Mouse (Mus musculus): Measurements from ENCODE around the gene Adprhl1. TPM values are rescaled to one million over a fixed set of nuclear protein-coding genes. Genes with fewer than 3 reads are reported as not detected.

Adprhl1 gene
- polyA plus RNA-seq, 1 experiment, result not detected

- WGBS, result 72% methylated on average over 5 of the region's 5 CpGs
- no peaks in the 10 kb centered on the region for H3K27me3 ChIP-seq (ENCODE audit: control insufficient read depth, insufficient read depth, low read length)
- TF ChIP-seq POLR2A (IDR thresholded peaks at IDR 0.05; ENCODE audit: low read depth, low read length) (no peak), CTCF (IDR thresholded peaks at IDR 0.05; ENCODE audit: extremely low read depth, insufficient read length, insufficient replicate concordance, low read depth, low read length) (no peak)
- H3K27ac ChIP-seq (ENCODE audit: insufficient read depth, low read depth, low read length), result no peak overlapping the region
- peaks cover 21% of the 10 kb centered on the region for H3K36me3 ChIP-seq (ENCODE audit: control insufficient read depth, insufficient read depth, low read length)
- H3K4me1 ChIP-seq (ENCODE audit: control insufficient read depth, insufficient read depth, insufficient read length, low read length), result peaks cover 9% of the 10 kb centered on the region; the same call in 1 of the 2 replicates
- no peak overlapping the region for H3K4me3 ChIP-seq (ENCODE audit: low read depth, low read length)
Measured at GRCm38 (mm10) chr8:13253413-13253812, 549 bp downstream of the Adprhl1 start.

DNA sequence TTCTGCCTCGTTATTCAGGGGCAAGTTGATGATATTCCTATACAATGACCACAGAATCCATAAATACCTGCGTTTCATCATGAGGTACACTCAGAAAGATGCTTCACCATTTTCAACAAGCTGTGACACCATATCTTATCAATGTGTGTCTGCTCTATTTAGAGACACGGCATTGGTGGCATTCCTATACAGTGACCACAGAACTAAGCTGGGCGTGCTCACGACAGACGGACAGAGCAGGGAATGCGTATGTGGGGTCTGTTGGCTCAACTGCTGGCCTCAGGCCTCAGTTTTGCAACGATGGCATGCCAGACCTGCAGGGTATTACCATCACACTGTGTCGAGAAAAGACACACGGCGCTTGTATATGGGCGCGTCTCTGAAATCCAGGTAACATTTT is 1.1 kb downstream of the Adprhl1 start:
- Histone ChIP-seq H3K4me3 (ENCODE audit: low read depth, low read length) (no peak overlapping the region), H3K36me3 (ENCODE audit: control insufficient read depth, insufficient read depth, low read length) (peaks cover 18% of the 10 kb centered on the region), H3K27ac (ENCODE audit: insufficient read depth, low read depth, low read length) (no peak overlapping the region), H3K27me3 (ENCODE audit: control insufficient read depth, insufficient read depth, low read length) (no peaks in the 10 kb centered on the region), H3K4me1 (ENCODE audit: control insufficient read depth, insufficient read depth, insufficient read length, low read length) (peaks cover 9% of the 10 kb centered on the region; the same call in 1 of the 2 replicates)
- 88% methylated on average over 13 of the region's 13 CpGs for WGBS
- no peak for TF ChIP-seq CTCF (IDR thresholded peaks at IDR 0.05; ENCODE audit: extremely low read depth, insufficient read length, insufficient replicate concordance, low read depth, low read length)
- no peak for TF ChIP-seq POLR2A (IDR thresholded peaks at IDR 0.05; ENCODE audit: low read depth, low read length)

- Histone ChIP-seq H3K36me3 (ENCODE audit: control insufficient read depth, insufficient read depth, low read length) (no peaks in the 10 kb centered on the region), H3K27ac (ENCODE audit: insufficient read depth, low read depth, low read length) (no peak overlapping the region), H3K27me3 (ENCODE audit: control insufficient read depth, insufficient read depth, low read length) (no peaks in the 10 kb centered on the region), H3K4me1 (ENCODE audit: control insufficient read depth, insufficient read depth, insufficient read length, low read length) (0 out of 2 replicates have a peak, but pooled peaks cover 2% of the 10 kb centered on the region), H3K4me3 (ENCODE audit: low read depth, low read length) (no peak overlapping the region)
- TF ChIP-seq POLR2A (IDR thresholded peaks at IDR 0.05; ENCODE audit: low read depth, low read length), result no peak
- no peak for TF ChIP-seq CTCF (IDR thresholded peaks at IDR 0.05; ENCODE audit: extremely low read depth, insufficient read length, insufficient replicate concordance, low read depth, low read length)
- WGBS, result 92% methylated on average over 11 of the region's 11 CpGs
Measured at GRCm38 (mm10) chr8:13244343-13244880, 9.6 kb downstream of the Adprhl1 start.

DNA sequence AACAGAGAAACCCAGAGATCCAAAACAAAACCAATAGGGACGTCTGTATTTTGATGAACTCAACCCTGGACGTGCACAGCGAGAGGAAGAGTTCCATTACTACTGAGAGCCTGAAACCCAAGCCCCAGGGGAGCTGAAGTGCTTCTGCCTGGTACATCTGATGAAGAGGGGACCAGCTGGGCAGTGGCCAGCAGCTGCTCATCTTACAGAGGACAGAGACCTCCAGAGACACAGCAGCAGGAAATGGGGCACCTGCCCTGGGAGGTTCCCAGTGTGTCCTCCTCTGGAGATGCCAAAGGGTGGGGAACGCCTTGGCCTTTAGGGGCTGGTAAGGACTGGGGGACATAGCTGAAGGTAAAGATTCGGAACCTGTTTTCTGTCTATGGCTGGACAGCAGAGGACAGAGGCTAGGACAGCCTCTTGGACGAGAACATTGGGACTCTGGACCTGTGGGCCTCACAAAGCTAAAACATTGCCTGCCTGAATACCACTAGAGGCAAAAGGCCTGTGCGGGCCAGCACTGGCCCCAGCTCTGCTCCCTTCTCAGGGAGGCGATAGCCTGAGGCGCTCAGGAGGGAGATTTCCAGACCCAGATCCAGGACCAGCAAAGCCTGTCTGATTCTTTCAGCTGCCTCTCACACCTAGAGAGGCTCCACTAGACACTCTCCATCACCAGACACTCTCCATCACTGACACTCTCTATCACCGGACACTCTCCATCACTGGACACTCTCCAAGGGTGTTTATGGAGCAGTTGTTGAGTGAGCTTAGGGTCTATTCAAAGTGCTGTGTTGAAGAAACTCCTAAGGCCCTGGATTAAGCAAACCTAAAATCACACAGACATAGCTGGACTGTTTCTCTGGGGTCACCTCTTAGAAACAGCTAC is 10.7 kb downstream of the Adprhl1 start:
- no peaks in the 10 kb centered on the region for H3K36me3 ChIP-seq (ENCODE audit: control insufficient read depth, insufficient read depth, low read length)
- H3K4me1 ChIP-seq (ENCODE audit: control insufficient read depth, insufficient read depth, insufficient read length, low read length), result 0 out of 2 replicates have a peak, but pooled peaks cover 2% of the 10 kb centered on the region
- 91% methylated on average over 10 of the region's 10 CpGs for WGBS
- H3K27ac ChIP-seq (ENCODE audit: insufficient read depth, low read depth, low read length), result no peak overlapping the region
- TF ChIP-seq POLR2A (IDR thresholded peaks at IDR 0.05; ENCODE audit: low read depth, low read length), result no peak
- no peak for TF ChIP-seq CTCF (IDR thresholded peaks at IDR 0.05; ENCODE audit: extremely low read depth, insufficient read length, insufficient replicate concordance, low read depth, low read length)
- H3K27me3 ChIP-seq (ENCODE audit: control insufficient read depth, insufficient read depth, low read length), result no peaks in the 10 kb centered on the region
- no peak overlapping the region for H3K4me3 ChIP-seq (ENCODE audit: low read depth, low read length)

DNA sequence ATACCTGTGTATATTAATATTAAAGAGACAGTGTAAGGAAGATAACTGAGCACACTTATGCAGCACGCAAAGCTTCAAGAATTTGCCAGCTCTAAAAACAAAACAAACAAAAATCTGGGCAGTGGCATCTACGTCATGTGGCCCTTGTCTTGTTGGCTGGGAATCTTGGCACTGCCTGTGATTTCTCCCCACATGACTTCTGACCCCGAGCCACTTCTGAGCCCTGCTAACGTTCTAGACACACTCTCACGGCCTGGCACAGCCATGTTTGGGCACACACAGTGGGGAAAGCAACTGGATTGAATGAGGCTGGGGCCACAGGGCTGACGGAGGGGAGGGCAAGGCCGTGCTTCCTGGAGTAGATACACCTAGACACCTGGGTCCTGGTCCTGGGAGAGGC is 13.3 kb downstream of the Adprhl1 start:
- WGBS, result 27% methylated on average over 7 of the region's 7 CpGs
- TF ChIP-seq POLR2A (IDR thresholded peaks at IDR 0.05; ENCODE audit: low read depth, low read length) (no peak), CTCF (IDR thresholded peaks at IDR 0.05; ENCODE audit: extremely low read depth, insufficient read length, insufficient replicate concordance, low read depth, low read length) (no peak)
- no peak overlapping the region for H3K4me3 ChIP-seq (ENCODE audit: low read depth, low read length)
- H3K27me3 ChIP-seq (ENCODE audit: control insufficient read depth, insufficient read depth, low read length), result no peaks in the 10 kb centered on the region
- H3K27ac ChIP-seq (ENCODE audit: insufficient read depth, low read depth, low read length), result no peak overlapping the region
- 0 out of 2 replicates have a peak, but pooled peaks cover 2% of the 10 kb centered on the region for H3K4me1 ChIP-seq (ENCODE audit: control insufficient read depth, insufficient read depth, insufficient read length, low read length)
- no peaks in the 10 kb centered on the region for H3K36me3 ChIP-seq (ENCODE audit: control insufficient read depth, insufficient read depth, low read length)

DNA sequence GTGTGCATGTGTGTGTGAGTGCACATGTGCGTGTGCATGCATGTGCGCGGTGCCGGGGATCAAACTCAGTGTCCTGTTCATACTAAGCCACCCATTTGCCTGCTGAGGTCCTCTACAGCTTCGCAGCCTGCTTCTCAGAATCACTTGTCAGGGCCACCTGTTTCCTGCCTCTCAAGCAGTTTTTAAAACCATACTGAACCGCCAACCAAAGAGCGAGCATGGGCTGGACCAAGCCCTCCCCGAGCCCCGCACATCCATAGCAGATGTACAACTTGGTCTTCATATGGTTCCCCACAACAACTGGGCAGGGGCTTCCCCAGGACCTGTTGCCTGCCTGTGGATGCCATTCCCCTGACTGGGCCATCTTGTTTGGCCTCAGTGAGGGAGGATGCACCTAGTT is 13.9 kb downstream of the Adprhl1 start:
- Histone ChIP-seq H3K27me3 (ENCODE audit: control insufficient read depth, insufficient read depth, low read length) (no peaks in the 10 kb centered on the region), H3K36me3 (ENCODE audit: control insufficient read depth, insufficient read depth, low read length) (no peaks in the 10 kb centered on the region), H3K4me3 (ENCODE audit: low read depth, low read length) (no peak overlapping the region), H3K27ac (ENCODE audit: insufficient read depth, low read depth, low read length) (no peak overlapping the region), H3K4me1 (ENCODE audit: control insufficient read depth, insufficient read depth, insufficient read length, low read length) (0 out of 2 replicates have a peak, but pooled peaks cover 2% of the 10 kb centered on the region)
- TF ChIP-seq CTCF (IDR thresholded peaks at IDR 0.05; ENCODE audit: extremely low read depth, insufficient read length, insufficient replicate concordance, low read depth, low read length) (no peak), POLR2A (IDR thresholded peaks at IDR 0.05; ENCODE audit: low read depth, low read length) (no peak)
- WGBS, result 83% methylated on average over 9 of the region's 9 CpGs

- Histone ChIP-seq H3K4me1 (ENCODE audit: control insufficient read depth, insufficient read depth, insufficient read length, low read length) (no peaks in the 10 kb centered on the region), H3K27me3 (ENCODE audit: control insufficient read depth, insufficient read depth, low read length) (no peaks in the 10 kb centered on the region), H3K4me3 (ENCODE audit: low read depth, low read length) (no peak overlapping the region), H3K27ac (ENCODE audit: insufficient read depth, low read depth, low read length) (no peak overlapping the region), H3K36me3 (ENCODE audit: control insufficient read depth, insufficient read depth, low read length) (no peaks in the 10 kb centered on the region)
- TF ChIP-seq POLR2A (IDR thresholded peaks at IDR 0.05; ENCODE audit: low read depth, low read length) (no peak), CTCF (IDR thresholded peaks at IDR 0.05; ENCODE audit: extremely low read depth, insufficient read length, insufficient replicate concordance, low read depth, low read length) (no peak)
- WGBS, result 87% methylated on average over 13 of the region's 13 CpGs
Measured at GRCm38 (mm10) chr8:13234803-13235202, 19.2 kb downstream of the Adprhl1 start.
